Mouse (Mus musculus): ENCODE data around the gene Usf3. TPM values are rescaled to one million over a fixed set of nuclear protein-coding genes. Genes with fewer than 3 reads are reported as not detected.

The Usf3 gene
- total RNA-seq, 4 experiments from 2014 or later, result 31.2 to 37.7 (median 33.9) TPM

GRCm38 (mm10) chr16:44233019-44233418, 60.0 kb downstream of the Usf3 start:
- DNase-seq (ENCODE audit: low spot score in 2 of 2), result no peak

GRCm38 (mm10) chr16:44237836-44238235, 64.8 kb downstream of the Usf3 start:
- no peak for DNase-seq (ENCODE audit: low spot score in 2 of 2)

GRCm38 (mm10) chr16:44238835-44239263, 65.8 kb downstream of the Usf3 start:
- peak in 1 of 2 experiments; percentile 43 for DNase-seq (ENCODE audit: low spot score in 2 of 2)

- DNase-seq (ENCODE audit: low spot score in 2 of 2), result no peak
Measured at GRCm38 (mm10) chr16:44240406-44240805, 67.4 kb downstream of the Usf3 start.

- peak in 1 of 2 experiments; percentile 48 for DNase-seq (ENCODE audit: low spot score in 2 of 2)
Measured at GRCm38 (mm10) chr16:44242633-44243032, 69.6 kb downstream of the Usf3 start.

GRCm38 (mm10) chr16:44243323-44243722, 70.3 kb downstream of the Usf3 start:
- no peak for DNase-seq (ENCODE audit: low spot score in 2 of 2)

- DNase-seq (ENCODE audit: low spot score in 2 of 2), result no peak
Measured at GRCm38 (mm10) chr16:44249985-44250384, 76.9 kb downstream of the Usf3 start.

GRCm38 (mm10) chr16:44252735-44253134, 79.7 kb downstream of the Usf3 start:
- DNase-seq (ENCODE audit: low spot score in 2 of 2), result no peak

- DNase-seq (ENCODE audit: low spot score in 2 of 2), result no peak
Measured at GRCm38 (mm10) chr16:44253797-44254634, 81.0 kb downstream of the Usf3 start.

- DNase-seq (ENCODE audit: low spot score in 2 of 2), result peak in 1 of 2 experiments; percentile 45
Measured at GRCm38 (mm10) chr16:44254698-44255097, 81.7 kb downstream of the Usf3 start.

GRCm38 (mm10) chr16:44257476-44257875, 84.4 kb downstream of the Usf3 start:
- no peak for DNase-seq (ENCODE audit: low spot score in 2 of 2)

- DNase-seq (ENCODE audit: low spot score in 2 of 2), result no peak
Measured at GRCm38 (mm10) chr16:44264916-44265315, 91.9 kb downstream of the Usf3 start.

- DNase-seq (ENCODE audit: low spot score in 2 of 2), result no peak
Measured at GRCm38 (mm10) chr16:44265562-44265961, 92.5 kb downstream of the Usf3 start.

- peak in 1 of 2 experiments; percentile 68 for DNase-seq (ENCODE audit: low spot score in 2 of 2)
Measured at GRCm38 (mm10) chr16:44268541-44269215, 95.6 kb downstream of the Usf3 start.

GRCm38 (mm10) chr16:44269578-44269977, 96.5 kb downstream of the Usf3 start:
- no peak for DNase-seq (ENCODE audit: low spot score in 2 of 2)

GRCm38 (mm10) chr16:44270606-44271005, 97.6 kb downstream of the Usf3 start:
- DNase-seq (ENCODE audit: low spot score in 2 of 2), result no peak

GRCm38 (mm10) chr16:44271371-44272038, 98.5 kb downstream of the Usf3 start:
- no peak for DNase-seq (ENCODE audit: low spot score in 2 of 2)

Other genes starting within 250 kb of the Usf3 start
- gene Qtrt2, start 246.4 kb upstream of the Usf3 start, total RNA-seq (2022), result 10 to 100 TPM; 33.7 to 37.4 (median 35.8) TPM
- 10 to 100 TPM; 23.8 to 26.2 (median 25.3) TPM for gene Zdhhc23, start 193.5 kb upstream of the Usf3 start, total RNA-seq (2022)
- gene Gramd1c, start 109.9 kb upstream of the Usf3 start, total RNA-seq (2022), result 1 to 10 TPM; 1.3 to 2.2 (median 1.6) TPM
- gene Atp6v1a, start 33.5 kb upstream of the Usf3 start, total RNA-seq (2022), result 100 to 1,000 TPM; 461 to 516 (median 474) TPM
- 10 to 100 TPM; 58.8 to 67.1 (median 62.9) TPM for gene Naa50, start 33.4 kb upstream of the Usf3 start, total RNA-seq (2022)
- gene Sidt1, start 159.9 kb downstream of the Usf3 start, total RNA-seq (2022), result 10 to 100 TPM; 30.7 to 36.5 (median 32.2) TPM
- 10 to 100 TPM; 16.4 to 20.2 (median 18.3) TPM for gene Spice1, start 173.9 kb downstream of the Usf3 start, total RNA-seq (2022)
- 1 to 10 TPM; 3.4 to 7.4 (median 5.8) TPM for gene Cfap44, start 221.6 kb downstream of the Usf3 start, total RNA-seq (2022)